Mouse (Mus musculus): Measurements from ENCODE around the gene Pdpn. TPM values are rescaled to one million over a fixed set of nuclear protein-coding genes. Genes with fewer than 3 reads are reported as not detected.
"Not testable (repeated sequence)": the region's sequence is repeated elsewhere in the genome, so short reads cannot be mapped to it uniquely, and the experiment has no call there.

Gene Pdpn
- 1 to 10 TPM; 7.8 to 8.3 TPM for total RNA-seq (2021)

DNA sequence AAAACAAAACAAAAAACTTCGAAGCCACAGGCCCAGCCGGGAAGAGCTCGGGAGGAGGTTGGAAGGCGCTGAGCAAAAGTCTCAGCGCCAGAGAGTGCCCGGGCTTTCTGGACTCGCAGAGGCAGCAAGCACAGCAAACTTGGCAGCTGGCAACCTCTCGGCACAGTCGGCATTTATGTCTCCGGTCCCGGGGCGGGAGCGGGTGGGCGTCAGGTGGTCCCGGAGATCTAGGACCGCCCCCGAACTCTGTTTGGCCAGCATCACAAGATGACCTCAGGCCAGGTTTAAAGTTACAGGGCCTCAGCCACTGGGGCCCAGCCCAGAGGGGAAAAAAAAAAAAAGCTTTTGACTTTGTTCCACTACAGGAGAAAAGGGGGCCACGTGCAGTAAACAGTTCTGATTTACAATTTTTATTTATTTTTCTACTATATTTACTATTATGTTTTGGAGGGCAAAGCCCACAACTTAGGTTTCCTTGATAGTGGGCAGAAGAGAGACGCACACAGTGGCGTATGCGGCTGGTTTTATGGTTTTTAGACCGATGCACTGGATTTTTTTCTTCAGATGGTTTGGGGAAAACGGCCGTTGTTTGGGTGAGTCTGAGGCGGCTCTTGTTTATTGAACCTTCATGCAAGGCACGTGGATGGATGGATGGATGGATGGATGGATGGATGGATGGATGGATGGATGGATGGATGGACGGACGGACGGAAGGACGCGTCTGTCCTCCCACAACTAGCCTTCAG is at the start of gene Pdpn:
TSS of gene Pdpn (minus strand) at position 240 of the 746 bp plus-strand sequence.
- DNase-seq (ENCODE audit: low spot score) = peak; percentile 37
- intact Hi-C loops (cut with DNase I) = no loop called here

DNA sequence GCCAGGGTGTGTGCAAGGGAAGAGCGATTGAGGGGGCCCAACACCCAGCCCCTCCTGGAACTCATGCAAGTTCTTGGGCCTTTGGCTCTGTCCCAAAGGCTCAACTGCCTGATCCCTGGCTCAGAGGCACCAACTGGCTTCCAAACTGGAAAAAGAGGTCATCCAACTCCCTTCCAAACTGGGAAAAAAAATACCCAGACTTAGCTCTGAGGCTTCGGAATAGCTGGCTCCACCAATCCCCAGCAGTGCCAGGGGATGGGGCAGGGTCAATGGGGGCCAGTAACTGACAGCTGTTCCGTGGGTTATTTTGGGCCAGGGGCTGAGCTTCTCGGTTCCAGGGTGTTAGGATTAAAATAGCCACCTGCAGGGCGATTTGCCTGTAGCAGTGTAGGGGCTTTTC is 49.3 kb upstream of the Pdpn start:
- no peak for DNase-seq (ENCODE audit: low spot score)
- intact Hi-C loops (cut with DNase I) = no loop called here

GRCm38 (mm10) chr4:143345491-143345890 is 46.1 kb upstream of the Pdpn start:
- DNase-seq (ENCODE audit: low spot score); intact Hi-C loops (cut with DNase I): not testable (repeated sequence)

- intact Hi-C loops (cut with DNase I) = no loop called here
- DNase-seq (ENCODE audit: low spot score) = no peak
Measured at GRCm38 (mm10) chr4:143341470-143341869, 42.1 kb upstream of the Pdpn start.

- no peak for DNase-seq (ENCODE audit: low spot score)
- intact Hi-C loops (cut with DNase I) = no loop called here
Measured at GRCm38 (mm10) chr4:143339808-143340207, 40.4 kb upstream of the Pdpn start.

GRCm38 (mm10) chr4:143336096-143336495 is 36.7 kb upstream of the Pdpn start:
- intact Hi-C loops (cut with DNase I) = no loop called here
- no peak for DNase-seq (ENCODE audit: low spot score)

GRCm38 (mm10) chr4:143334995-143335394 is 35.6 kb upstream of the Pdpn start:
- intact Hi-C loops (cut with DNase I) = no loop called here
- no peak for DNase-seq (ENCODE audit: low spot score)

DNA sequence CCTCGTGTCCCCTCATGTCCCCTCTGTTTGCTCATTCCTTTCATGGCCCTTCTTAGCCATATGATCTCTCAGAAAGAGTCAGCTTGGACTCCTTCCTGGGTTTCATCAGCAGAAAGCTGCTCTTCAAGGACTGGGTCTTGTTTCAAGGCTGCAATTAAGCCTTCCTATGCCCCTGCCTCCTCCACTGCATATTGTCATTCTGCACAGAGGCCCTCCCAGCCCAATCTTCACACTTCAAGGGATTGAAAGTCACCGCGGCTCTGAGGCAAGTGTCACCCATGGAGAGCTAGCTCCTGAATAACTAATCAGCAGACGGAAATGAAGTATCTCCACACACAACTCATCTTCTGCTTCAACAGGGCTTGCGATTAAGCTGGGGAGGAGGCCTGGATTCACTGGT is 34.8 kb upstream of the Pdpn start:
- DNase-seq (ENCODE audit: low spot score) = no peak
- intact Hi-C loops (cut with DNase I) = no loop called here

DNA sequence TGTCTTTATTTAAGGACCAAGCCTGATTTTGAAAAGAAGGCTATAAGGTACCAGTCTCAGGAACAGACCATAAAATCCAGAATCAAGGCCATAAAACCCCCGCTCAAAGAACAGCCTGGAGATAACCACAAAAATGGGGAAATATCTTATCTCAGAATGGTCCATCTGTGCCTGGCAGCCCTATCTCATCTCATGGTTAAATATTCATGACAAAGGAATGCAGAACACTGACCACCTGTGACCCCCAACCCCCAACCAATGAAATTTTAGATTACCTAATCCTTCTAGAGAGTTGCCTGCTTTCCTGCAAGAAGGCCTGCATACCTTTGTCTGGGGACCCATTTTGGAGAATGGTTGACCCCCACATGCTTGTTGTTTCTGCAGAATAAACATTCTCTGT is 32.4 kb upstream of the Pdpn start:
- no peak for DNase-seq (ENCODE audit: low spot score)
- intact Hi-C loops (cut with DNase I) = no loop called here

DNA sequence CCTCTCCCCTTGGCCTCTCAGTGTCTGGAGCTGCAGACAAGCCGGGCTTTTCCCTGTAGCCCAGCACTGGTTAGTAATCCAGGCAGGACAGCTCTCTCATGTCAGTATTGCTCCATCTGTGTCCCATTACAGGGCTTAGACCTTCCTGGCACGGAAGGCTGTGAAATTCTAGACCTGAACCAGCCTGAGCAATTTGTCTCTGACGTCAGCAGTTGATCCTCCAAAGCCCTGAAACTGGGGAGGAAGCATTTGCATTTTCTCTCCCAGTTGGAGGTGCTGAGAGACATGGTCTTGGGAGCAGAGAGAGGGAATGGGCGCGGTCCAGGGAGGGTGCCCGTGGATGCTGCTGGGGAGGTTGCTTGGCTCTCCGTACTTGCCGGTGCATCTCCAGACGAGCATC is 31.2 kb upstream of the Pdpn start:
- intact Hi-C loops (cut with DNase I) = no loop called here

GRCm38 (mm10) chr4:143325625-143325941 is 26.2 kb upstream of the Pdpn start:
- intact Hi-C loops (cut with DNase I) = loop anchor here (2.0 to 10.0 kb wide), 2 partner anchors 55 to 301 kb away; no protein-coding TSS in a partner anchor
- DNase-seq (ENCODE audit: low spot score) = no peak

More for the DNA sequence above, 31.2 kb upstream of the Pdpn start:
- no peak for DNase-seq (ENCODE audit: low spot score)

- intact Hi-C loops (cut with DNase I) = loop anchor here (2.0 to 10.0 kb wide), 2 partner anchors 56 to 300 kb away; no protein-coding TSS in a partner anchor
- no peak for DNase-seq (ENCODE audit: low spot score)
Measured at GRCm38 (mm10) chr4:143324925-143325624, 25.7 kb upstream of the Pdpn start.

GRCm38 (mm10) chr4:143324176-143324924 is 25.0 kb upstream of the Pdpn start:
- no peak for DNase-seq (ENCODE audit: low spot score)
- intact Hi-C loops (cut with DNase I) = loop anchor here (2.0 to 10.0 kb wide), 2 partner anchors 56 to 300 kb away; no protein-coding TSS in a partner anchor

GRCm38 (mm10) chr4:143313299-143313698 is 13.9 kb upstream of the Pdpn start:
- no peak for DNase-seq (ENCODE audit: low spot score)
- intact Hi-C loops (cut with DNase I) = no loop called here

GRCm38 (mm10) chr4:143311341-143311740 is 12.0 kb upstream of the Pdpn start:
- DNase-seq (ENCODE audit: low spot score) = no peak
- intact Hi-C loops (cut with DNase I) = no loop called here

- no peak for DNase-seq (ENCODE audit: low spot score)
- intact Hi-C loops (cut with DNase I) = no loop called here
Measured at GRCm38 (mm10) chr4:143305987-143306772, 6.8 kb upstream of the Pdpn start.

- DNase-seq (ENCODE audit: low spot score) = no peak
- intact Hi-C loops (cut with DNase I) = no loop called here
Measured at GRCm38 (mm10) chr4:143305031-143305430, 5.7 kb upstream of the Pdpn start.

GRCm38 (mm10) chr4:143302279-143302890 is 3.0 kb upstream of the Pdpn start:
- intact Hi-C loops (cut with DNase I) = no loop called here
- DNase-seq (ENCODE audit: low spot score) = no peak

- DNase-seq (ENCODE audit: low spot score) = no peak
- intact Hi-C loops (cut with DNase I) = no loop called here
Measured at GRCm38 (mm10) chr4:143301875-143302274, 2.5 kb upstream of the Pdpn start.

Data from heart, postnatal 25 days (tissue).